Mouse (Mus musculus): Measurements from ENCODE around the gene Galnt18. TPM values are rescaled to one million over a fixed set of nuclear protein-coding genes. Genes with fewer than 3 reads are reported as not detected.
A peak's percentile ranks its signal among the peaks of the same experiment; 100 is the strongest.

The Galnt18 gene
- polyA plus RNA-seq (2016; fragmentation: Nextera tagmentation; extraction: Ambion mirVana) = 6.6 and 6.8 TPM in 2 replicates

DNA sequence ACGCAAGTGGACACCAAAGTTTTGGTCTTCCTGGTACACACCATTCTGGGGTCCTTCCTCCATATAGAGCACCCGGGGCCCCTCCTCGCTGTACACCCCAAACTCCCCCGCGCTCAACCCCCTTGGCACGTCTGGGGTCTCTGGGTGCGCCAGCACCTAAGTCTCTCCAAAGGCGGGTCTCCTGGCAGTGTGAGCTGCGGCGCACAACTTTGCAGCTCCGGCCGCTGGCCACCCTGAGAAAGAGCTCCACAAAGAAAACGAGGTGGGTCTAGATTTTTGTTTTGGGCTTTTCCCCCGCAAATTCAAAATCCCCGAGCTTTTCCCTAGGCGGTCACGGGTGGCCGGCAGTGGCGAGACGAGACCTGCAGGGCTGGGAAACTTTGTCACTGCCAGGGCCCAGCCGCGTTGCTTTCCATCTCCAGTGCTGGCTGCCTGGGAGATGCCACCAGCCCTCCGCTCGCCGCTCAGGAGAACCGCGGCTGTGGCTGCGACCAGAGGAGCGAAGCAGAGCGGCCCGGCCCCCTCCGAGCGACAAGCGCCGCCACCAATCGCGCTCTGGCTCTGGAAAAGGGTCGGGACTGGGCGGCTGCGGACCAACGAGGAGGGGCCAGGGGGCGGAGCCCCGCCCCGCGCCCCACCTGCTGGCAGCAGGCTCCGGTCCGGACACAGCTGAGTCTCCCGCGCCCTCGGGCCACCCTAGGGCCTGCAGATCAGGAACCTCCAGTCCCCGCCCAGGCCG is at the start of gene Galnt18:
Gene Galnt18, minus strand, starts transcription at position 474 of the 739 bp plus-strand sequence.
- Histone ChIP-seq H3K36me3 (no peaks in the 10 kb centered on the region), H3K27ac (replicated peaks) (peak within 1 kb of the TSS; percentile 79), H3K4me3 (peak within 1 kb of the TSS; percentile 67), H3K4me1 (peaks cover 24% of the 10 kb centered on the region), H3K27me3 (ENCODE audit: low read depth, poor library complexity, severe bottlenecking) (peaks cover 45% of the 10 kb centered on the region), H3K9me3 (replicated peaks) (no peaks in the 10 kb centered on the region)
- DNase-seq (ENCODE audit: low spot score) = peak; percentile 92
- under 1% methylated on average over 52 of the region's 52 CpGs for WGBS

DNA sequence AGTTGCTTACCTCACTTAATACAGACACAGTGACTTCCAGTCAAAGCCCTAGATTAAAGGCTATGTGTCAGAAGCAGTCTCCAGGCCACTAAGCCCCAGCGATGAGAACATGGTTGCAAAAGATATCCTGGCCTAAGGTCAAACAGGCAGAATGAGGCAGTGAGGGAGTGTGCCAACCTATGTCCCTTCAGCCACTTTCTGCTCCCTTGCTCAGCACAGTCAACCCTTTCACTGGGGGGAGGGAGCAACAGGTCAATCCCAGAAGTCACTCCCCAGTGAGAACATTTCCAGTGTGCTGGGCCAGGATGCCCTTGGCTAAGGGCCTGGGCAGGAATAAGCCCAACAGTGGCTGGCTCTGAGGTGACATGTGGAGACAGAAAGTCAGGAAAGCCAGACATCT is 47.6 kb upstream of the Galnt18 start:
- no peaks in the 10 kb centered on the region for H3K4me1 ChIP-seq
- H3K27ac ChIP-seq (replicated peaks) = no peak overlapping the region
- H3K36me3 ChIP-seq = no peaks in the 10 kb centered on the region
- no peaks in the 10 kb centered on the region for H3K9me3 ChIP-seq (replicated peaks)
- no peaks in the 10 kb centered on the region for H3K27me3 ChIP-seq (ENCODE audit: low read depth, poor library complexity, severe bottlenecking)
- no peak for DNase-seq (ENCODE audit: low spot score)
- no peak overlapping the region for H3K4me3 ChIP-seq
- WGBS = 100% methylated on average over 1 of the region's 1 CpGs

DNA sequence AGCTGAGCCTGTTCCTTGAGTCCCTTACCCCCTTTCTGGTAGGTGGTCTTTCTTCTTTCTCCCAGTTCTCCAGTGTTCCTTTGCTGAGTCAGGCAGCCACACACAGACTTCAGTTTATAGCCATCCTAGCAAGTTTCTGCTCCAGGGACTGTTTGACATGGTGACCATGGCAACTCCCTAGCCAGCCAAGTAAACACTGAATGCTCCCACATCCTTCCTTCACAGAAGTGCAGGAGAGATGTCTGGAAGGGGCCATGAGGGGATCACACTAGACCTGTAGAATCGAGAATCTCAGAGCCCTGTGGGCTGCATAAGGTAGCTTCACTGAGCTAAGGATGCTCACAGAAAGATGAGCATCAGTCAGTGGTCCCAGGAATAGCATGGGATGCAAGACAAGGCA is 33.3 kb upstream of the Galnt18 start:
- 83% methylated on average over 1 of the region's 1 CpGs for WGBS
- no peak overlapping the region for H3K4me3 ChIP-seq
- DNase-seq (ENCODE audit: low spot score) = no peak
- H3K27me3 ChIP-seq (ENCODE audit: low read depth, poor library complexity, severe bottlenecking) = no peaks in the 10 kb centered on the region
- no peaks in the 10 kb centered on the region for H3K36me3 ChIP-seq
- H3K9me3 ChIP-seq (replicated peaks) = no peaks in the 10 kb centered on the region
- H3K27ac ChIP-seq (replicated peaks) = no peak overlapping the region
- no peaks in the 10 kb centered on the region for H3K4me1 ChIP-seq

DNA sequence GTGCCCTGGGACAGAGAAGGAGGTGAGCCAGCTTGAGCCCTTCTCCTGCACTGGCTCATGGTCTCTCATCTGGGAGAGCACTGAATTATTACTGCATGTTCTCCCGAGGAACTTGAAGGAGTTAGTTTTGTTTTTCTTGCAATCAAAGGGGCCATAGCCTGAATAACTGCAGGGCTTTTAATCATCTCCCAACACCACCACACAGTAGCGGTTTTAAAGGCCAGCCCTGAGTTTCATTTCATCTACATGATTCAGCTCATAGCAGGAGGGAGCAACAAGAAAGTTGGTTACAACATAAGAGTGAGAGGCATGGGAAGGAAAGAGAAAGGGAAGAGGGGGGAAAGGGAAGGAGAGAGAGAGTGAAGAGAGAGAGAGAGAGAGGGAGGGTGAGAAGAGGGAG is 31.3 kb upstream of the Galnt18 start:
- Histone ChIP-seq H3K27me3 (ENCODE audit: low read depth, poor library complexity, severe bottlenecking) (no peaks in the 10 kb centered on the region), H3K4me1 (no peaks in the 10 kb centered on the region), H3K27ac (replicated peaks) (no peak overlapping the region), H3K36me3 (no peaks in the 10 kb centered on the region), H3K9me3 (replicated peaks) (no peaks in the 10 kb centered on the region), H3K4me3 (no peak overlapping the region)
- WGBS = 80% methylated on average over 2 of the region's 2 CpGs
- DNase-seq (ENCODE audit: low spot score) = no peak

DNA sequence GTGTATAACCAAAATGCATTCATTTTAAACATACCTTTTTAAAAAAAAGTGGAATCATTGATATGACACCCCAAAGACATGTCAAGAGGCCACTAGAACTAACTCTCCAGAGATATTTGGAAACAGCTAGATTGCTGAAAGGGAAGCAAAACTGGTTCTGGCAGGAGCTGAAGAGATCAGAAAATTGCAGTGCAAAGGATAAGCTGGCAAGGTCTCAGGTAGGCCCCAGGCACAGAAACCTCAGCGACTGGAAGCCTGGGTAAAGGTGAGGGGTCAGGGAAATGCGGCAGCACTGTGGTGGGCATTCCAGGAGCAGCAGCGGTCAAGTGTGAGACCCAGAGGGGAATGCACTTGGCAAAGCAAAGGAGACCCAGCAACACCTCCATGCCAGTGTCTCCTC is 30.0 kb upstream of the Galnt18 start:
- H3K9me3 ChIP-seq (replicated peaks) = no peaks in the 10 kb centered on the region
- no peaks in the 10 kb centered on the region for H3K27me3 ChIP-seq (ENCODE audit: low read depth, poor library complexity, severe bottlenecking)
- no peak for DNase-seq (ENCODE audit: low spot score)
- 85% methylated on average over 3 of the region's 3 CpGs for WGBS
- H3K4me1 ChIP-seq = no peaks in the 10 kb centered on the region
- H3K4me3 ChIP-seq = no peak overlapping the region
- no peaks in the 10 kb centered on the region for H3K36me3 ChIP-seq
- no peak overlapping the region for H3K27ac ChIP-seq (replicated peaks)

DNA sequence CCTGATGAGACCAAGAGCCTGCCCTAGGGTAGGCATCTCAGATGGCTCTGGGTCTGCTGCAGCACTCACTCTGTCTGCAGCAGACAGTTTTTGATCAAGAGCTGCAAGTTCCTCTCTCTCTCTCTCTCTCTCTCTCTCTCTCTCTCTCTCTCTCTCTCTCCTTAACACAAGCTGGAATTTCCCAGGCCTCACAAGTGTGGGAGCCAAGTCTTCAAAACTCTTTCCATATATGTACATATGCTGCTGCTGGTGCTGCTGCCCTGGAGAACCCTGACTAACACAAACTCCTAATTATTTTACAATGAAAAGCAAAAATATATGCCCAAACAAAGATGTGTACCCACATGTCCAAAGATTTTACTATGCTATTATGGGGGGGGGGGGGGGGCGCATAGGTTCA is 26.3 kb upstream of the Galnt18 start:
- no peak for DNase-seq (ENCODE audit: low spot score)
- Histone ChIP-seq H3K4me1 (peaks cover 3% of the 10 kb centered on the region), H3K27ac (replicated peaks) (no peak overlapping the region), H3K27me3 (ENCODE audit: low read depth, poor library complexity, severe bottlenecking) (no peaks in the 10 kb centered on the region), H3K9me3 (replicated peaks) (no peaks in the 10 kb centered on the region), H3K36me3 (no peaks in the 10 kb centered on the region), H3K4me3 (no peak overlapping the region)
- 100% methylated on average over 1 of the region's 1 CpGs for WGBS

DNA sequence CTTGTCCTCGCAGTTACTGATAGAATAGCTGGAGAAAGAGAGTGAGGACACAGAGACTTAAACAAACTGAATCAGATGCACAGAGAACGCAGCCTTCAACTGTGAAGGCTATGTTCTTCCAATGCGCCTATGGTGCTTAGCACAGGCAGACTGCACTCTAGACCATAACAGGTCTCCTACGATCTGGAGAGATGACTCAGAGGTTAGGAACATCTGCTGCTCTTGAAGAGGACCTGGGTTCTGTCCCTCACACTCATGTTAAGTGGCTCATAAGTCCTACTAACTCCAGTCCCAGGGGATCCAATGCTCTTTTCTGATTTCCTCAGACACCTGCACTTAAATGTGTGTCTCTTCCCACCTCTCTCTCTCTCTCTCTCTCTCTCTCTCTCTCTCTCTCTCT is 24.9 kb upstream of the Galnt18 start:
- no peak overlapping the region for H3K27ac ChIP-seq (replicated peaks)
- H3K27me3 ChIP-seq (ENCODE audit: low read depth, poor library complexity, severe bottlenecking) = no peaks in the 10 kb centered on the region
- H3K4me1 ChIP-seq = peaks cover 9% of the 10 kb centered on the region
- no peak for DNase-seq (ENCODE audit: low spot score)
- H3K4me3 ChIP-seq = no peak overlapping the region
- H3K9me3 ChIP-seq (replicated peaks) = no peaks in the 10 kb centered on the region
- WGBS = 92% methylated on average over 4 of the region's 4 CpGs
- H3K36me3 ChIP-seq = no peaks in the 10 kb centered on the region

DNA sequence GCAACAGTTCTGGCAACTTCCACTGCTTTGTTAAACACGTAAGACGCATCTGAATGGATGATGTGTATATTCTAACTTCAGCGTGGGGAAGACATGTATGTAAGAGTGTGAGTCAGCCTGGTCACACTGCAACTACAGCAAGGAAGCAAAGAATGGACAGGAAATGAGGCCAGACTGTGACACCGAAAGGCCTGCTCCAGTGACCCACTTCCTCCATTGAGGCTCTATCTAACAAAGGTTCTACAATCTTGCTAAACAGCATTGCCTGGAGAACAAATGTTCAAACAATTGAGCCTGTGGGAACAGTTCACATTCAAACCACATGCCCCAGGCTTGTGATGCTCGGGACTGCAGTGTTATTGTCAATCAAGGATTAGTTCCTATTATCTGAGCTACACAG is 21.0 kb upstream of the Galnt18 start:
- H3K36me3 ChIP-seq = no peaks in the 10 kb centered on the region
- H3K4me3 ChIP-seq = no peak overlapping the region
- H3K4me1 ChIP-seq = peaks cover 9% of the 10 kb centered on the region
- H3K9me3 ChIP-seq (replicated peaks) = no peaks in the 10 kb centered on the region
- H3K27ac ChIP-seq (replicated peaks) = no peak overlapping the region
- no peaks in the 10 kb centered on the region for H3K27me3 ChIP-seq (ENCODE audit: low read depth, poor library complexity, severe bottlenecking)
- WGBS = 77% methylated on average over 5 of the region's 5 CpGs
- no peak for DNase-seq (ENCODE audit: low spot score)

DNA sequence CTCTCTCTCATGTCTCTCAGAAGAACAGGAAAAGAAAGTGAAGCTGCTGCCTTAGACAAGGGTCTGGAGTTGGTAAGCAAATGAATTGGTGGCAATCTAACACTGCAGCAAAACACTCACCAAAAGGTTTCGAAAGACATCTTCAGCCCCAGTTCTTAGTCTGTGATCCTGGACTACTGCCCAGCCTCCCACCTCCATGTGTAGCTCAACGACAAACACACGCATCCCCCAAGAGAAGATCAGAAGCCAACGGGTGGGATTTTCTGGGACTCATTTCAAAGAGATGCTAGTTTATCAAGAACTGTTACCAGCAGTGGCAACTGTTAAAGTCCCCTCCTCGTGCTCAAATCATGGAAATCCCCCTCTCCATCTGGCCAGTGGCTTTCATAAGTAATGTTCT is 20.3 kb upstream of the Galnt18 start:
- Histone ChIP-seq H3K4me3 (no peak overlapping the region), H3K27me3 (ENCODE audit: low read depth, poor library complexity, severe bottlenecking) (no peaks in the 10 kb centered on the region), H3K27ac (replicated peaks) (no peak overlapping the region), H3K4me1 (peaks cover 9% of the 10 kb centered on the region), H3K9me3 (replicated peaks) (no peaks in the 10 kb centered on the region), H3K36me3 (no peaks in the 10 kb centered on the region)
- WGBS = 88% methylated on average over 5 of the region's 5 CpGs
- no peak for DNase-seq (ENCODE audit: low spot score)

DNA sequence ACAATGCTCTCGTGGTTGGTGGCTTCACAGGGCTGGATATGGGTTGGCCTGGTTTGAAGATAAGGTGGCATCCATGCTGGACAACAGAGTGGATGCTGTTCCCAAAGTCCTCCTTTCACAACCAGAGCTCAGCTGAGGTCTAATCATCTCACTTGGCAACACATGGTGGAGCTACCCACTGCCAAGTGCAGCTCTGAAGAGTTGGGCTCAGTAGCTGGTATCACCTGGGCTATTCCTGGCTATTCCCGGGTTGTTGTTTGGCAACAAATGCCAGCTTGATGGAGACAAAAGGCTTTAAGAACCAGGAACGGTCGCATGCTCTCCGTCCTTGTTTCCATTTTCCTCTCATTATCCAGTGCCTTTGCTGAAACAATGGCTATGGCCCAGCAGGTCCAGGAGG is 19.2 kb upstream of the Galnt18 start:
- no peak for DNase-seq (ENCODE audit: low spot score)
- no peaks in the 10 kb centered on the region for H3K27me3 ChIP-seq (ENCODE audit: low read depth, poor library complexity, severe bottlenecking)

DNA sequence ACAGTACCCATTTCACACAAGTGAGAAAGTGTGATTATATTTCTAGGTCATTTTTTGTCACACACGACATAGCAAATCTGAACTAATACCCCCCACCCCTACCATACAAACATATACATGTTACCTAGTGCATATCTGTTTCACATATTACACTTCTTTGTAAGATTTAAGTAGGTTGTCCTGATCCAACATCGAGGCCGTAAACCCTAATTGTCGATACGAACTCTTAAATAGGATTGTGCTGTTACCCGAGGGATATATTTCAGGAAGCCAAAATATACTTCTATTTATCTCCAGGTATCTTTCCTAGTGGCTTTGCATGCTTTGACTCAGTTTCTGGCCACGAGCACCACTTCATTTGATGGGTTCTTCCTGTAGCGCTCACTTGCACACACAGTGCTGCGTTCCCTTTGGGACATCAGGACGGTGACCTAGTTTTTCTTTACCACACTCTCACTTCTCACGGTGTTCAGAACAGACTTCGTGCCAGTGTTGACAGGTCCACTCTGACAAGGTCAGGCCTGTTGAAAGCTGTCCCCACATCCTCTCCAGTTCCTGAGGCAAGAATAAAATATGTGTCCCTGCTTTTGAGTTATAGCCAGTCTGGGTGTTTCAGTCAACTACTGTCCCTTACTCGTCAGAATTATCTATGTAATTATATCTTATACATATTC is 17.7 kb upstream of the Galnt18 start:
- H3K9me3 ChIP-seq (replicated peaks) = no peaks in the 10 kb centered on the region
- no peak overlapping the region for H3K27ac ChIP-seq (replicated peaks)
- WGBS = 93% methylated on average over 13 of the region's 13 CpGs
- H3K36me3 ChIP-seq = no peaks in the 10 kb centered on the region
- no peaks in the 10 kb centered on the region for H3K27me3 ChIP-seq (ENCODE audit: low read depth, poor library complexity, severe bottlenecking)
- H3K4me3 ChIP-seq = no peak overlapping the region
- DNase-seq (ENCODE audit: low spot score) = no peak
- peaks cover 9% of the 10 kb centered on the region for H3K4me1 ChIP-seq

More for the DNA sequence above, 19.2 kb upstream of the Galnt18 start:
- Histone ChIP-seq H3K9me3 (replicated peaks) (no peaks in the 10 kb centered on the region), H3K4me1 (peaks cover 9% of the 10 kb centered on the region), H3K4me3 (no peak overlapping the region), H3K27ac (replicated peaks) (no peak overlapping the region), H3K36me3 (no peaks in the 10 kb centered on the region)
- WGBS = 84% methylated on average over 5 of the region's 5 CpGs

DNA sequence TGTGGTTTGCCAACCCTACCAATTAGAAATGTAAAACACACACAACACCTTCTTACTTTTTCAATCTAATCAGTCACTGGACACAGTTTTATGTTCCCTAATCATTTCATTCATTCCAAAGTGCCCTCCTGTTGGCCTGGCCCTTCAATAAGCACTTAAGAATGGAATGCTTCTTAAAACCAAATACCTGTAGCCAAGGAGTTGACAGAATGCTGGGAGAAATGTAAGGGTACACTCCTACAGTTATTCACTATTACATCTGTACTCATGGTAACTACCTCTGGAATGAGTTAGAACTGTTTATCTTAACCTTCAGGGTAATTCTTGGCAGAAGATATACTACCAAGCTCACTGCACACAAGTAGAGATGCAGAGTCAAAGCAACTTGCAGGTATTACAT is 15.3 kb upstream of the Galnt18 start:
- no peak for DNase-seq (ENCODE audit: low spot score)
- Histone ChIP-seq H3K4me1 (peaks cover 9% of the 10 kb centered on the region), H3K27ac (replicated peaks) (no peak overlapping the region), H3K9me3 (replicated peaks) (no peaks in the 10 kb centered on the region), H3K27me3 (ENCODE audit: low read depth, poor library complexity, severe bottlenecking) (no peaks in the 10 kb centered on the region), H3K4me3 (no peak overlapping the region), H3K36me3 (no peaks in the 10 kb centered on the region)

DNA sequence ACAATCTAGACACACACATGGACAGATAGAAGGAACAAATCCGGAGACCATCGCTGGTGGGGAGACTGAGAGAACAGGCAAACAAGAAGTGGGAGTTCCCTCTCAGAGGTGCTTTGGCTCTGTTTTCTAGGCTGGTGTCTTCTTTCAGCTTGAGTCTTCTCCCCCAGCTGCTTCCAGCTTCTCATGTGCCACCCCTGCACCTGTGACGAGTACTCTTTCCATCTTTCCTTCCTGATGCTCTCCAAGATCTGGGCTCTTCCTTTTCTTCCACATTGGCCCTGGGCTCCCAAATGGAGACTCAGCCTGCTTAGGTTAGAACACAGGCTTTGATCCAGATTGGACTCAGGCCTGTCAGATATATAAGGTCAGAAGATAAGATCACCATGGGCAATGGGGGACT is 12.4 kb upstream of the Galnt18 start:
- Histone ChIP-seq H3K36me3 (no peaks in the 10 kb centered on the region), H3K4me1 (peaks cover 9% of the 10 kb centered on the region), H3K4me3 (no peak overlapping the region), H3K9me3 (replicated peaks) (no peaks in the 10 kb centered on the region), H3K27me3 (ENCODE audit: low read depth, poor library complexity, severe bottlenecking) (no peaks in the 10 kb centered on the region), H3K27ac (replicated peaks) (no peak overlapping the region)
- no peak for DNase-seq (ENCODE audit: low spot score)
- WGBS = 88% methylated on average over 3 of the region's 3 CpGs
